Mouse (Mus musculus) heart, embryonic 14.5 days (tissue): Measurements from ENCODE around the gene Odf2l. TPM values are rescaled to one million over a fixed set of nuclear protein-coding genes. Genes with fewer than 3 reads are reported as not detected.

ENCODE experiments used
- ATAC-seq: fragments of 200-750 bp; cut with Nextera tagmentation; 2 replicates; pipeline ENCODE4 v1.8.0; 2017; ENCODE audit warnings: low read depth, moderate TSS enrichment; ENCODE audit not compliant: insufficient number of reproducible peaks, insufficient read depth, low FRiP score
- H3K27ac ChIP-seq, 2 experiments: fragments of 200-500 bp in 1 of 2; fragments of 300-500 bp in 1 of 2; sonication (generic) in 1 of 2; replicated peaks in 1 of 2; 2 replicates each; pipeline ENCODE4 v1.5.1; 2012 to 2014; ENCODE audit warnings: low read depth in 2 of 2, low read length in 2 of 2, control low read depth in 1 of 2, mild to moderate bottlenecking in 1 of 2, mixed read lengths in 1 of 2; ENCODE audit not compliant: control insufficient read depth in 1 of 2, insufficient read depth in 1 of 2
- H3K27me3 ChIP-seq: fragments of 300-500 bp; sonication (generic); 2 replicates; pipeline ENCODE4 v1.6.1; 2014; ENCODE audit warnings: mild to moderate bottlenecking, low read length, control low read depth; ENCODE audit not compliant: control insufficient read depth, insufficient read depth
- H3K36me3 ChIP-seq: fragments of 300-500 bp; sonication (generic); 2 replicates; pipeline ENCODE4 v1.6.1; 2014; ENCODE audit warnings: mild to moderate bottlenecking, control low read depth, low read length, mixed read lengths; ENCODE audit not compliant: control insufficient read depth, insufficient read depth
- H3K4me1 ChIP-seq, 2 experiments: fragments of 200-500 bp in 1 of 2; fragments of 300-500 bp in 1 of 2; sonication (generic) in 1 of 2; 2 replicates each; pipeline ENCODE4 v1.6.1; 2012 to 2014; ENCODE audit warnings: low read length in 2 of 2, control low read depth in 1 of 2, mixed read lengths in 1 of 2; ENCODE audit not compliant: control insufficient read depth in 2 of 2, insufficient read depth in 2 of 2
- H3K4me2 ChIP-seq: fragments of 300-500 bp; sonication (generic); 2 replicates; pipeline ENCODE4 v1.6.1; 2014; ENCODE audit warnings: mild to moderate bottlenecking, low read length
- H3K4me3 ChIP-seq, 2 experiments: fragments of 200-500 bp in 1 of 2; fragments of 300-500 bp in 1 of 2; sonication (generic) in 1 of 2; 2 replicates each; pipeline ENCODE4 v1.5.1; 2012 to 2014; ENCODE audit warnings: low read length in 2 of 2, mild to moderate bottlenecking in 2 of 2, control low read depth in 1 of 2, low read depth in 1 of 2, moderate library complexity in 1 of 2; ENCODE audit not compliant: control insufficient read depth in 1 of 2, insufficient read depth in 1 of 2
- H3K9ac ChIP-seq: fragments of 300-500 bp; sonication (generic); 2 replicates; pipeline ENCODE4 v1.6.1; 2014; ENCODE audit warnings: mild to moderate bottlenecking, low read length
- H3K9me3 ChIP-seq: fragments of 300-500 bp; sonication (generic); 2 replicates; pipeline ENCODE4 v1.6.1; 2016; ENCODE audit warnings: low read length, control low read depth; ENCODE audit not compliant: control insufficient read depth
- WGBS: fragments of 180-500 bp; shearing (Covaris S2); extraction: QIAGEN DNeasy Blood & Tissue Kit; methylation state at CpG from one replicate; pipeline ENCODE4 v1.1.7; 2014; 5-methylcytosine and 5-hydroxymethylcytosine counted together
- polyA plus RNA-seq: library from polyadenylated mRNA; unstranded; fragments of >200 nt; fragmentation: Nextera tagmentation; extraction: Ambion mirVana; gene quantifications from 2 replicates; pipeline ENCODE4 v1.2.1, GENCODE M21; 2014

The Odf2l gene
- polyA plus RNA-seq, 1 experiment from 2014 or later: 15.2 TPM

DNA sequence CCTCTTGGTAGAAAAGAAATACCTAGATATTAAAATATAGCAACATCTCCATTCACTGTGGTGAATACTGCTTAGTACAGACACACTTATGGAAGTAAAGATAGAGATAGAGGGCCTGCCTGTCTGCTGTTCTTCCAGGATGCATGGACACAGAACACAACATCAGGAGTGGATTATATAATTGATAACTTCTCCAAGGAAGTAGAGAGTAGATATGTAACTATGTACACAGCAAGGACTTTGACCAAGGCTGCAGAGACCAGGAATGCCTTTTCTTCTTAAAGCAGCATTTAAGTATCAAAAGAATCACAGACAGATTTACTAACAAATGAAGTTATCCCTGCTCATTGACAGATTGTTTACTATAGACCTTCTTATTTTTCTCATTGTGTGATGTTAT, 66.3 kb downstream of the Odf2l start:
- no peaks in the 10 kb centered on the region for H3K4me1 ChIP-seq
- no peak overlapping the region for H3K4me3 ChIP-seq
- ATAC-seq: no peak
- no peak overlapping the region for H3K9ac ChIP-seq
- no peak overlapping the region for H3K4me2 ChIP-seq
- no peaks in the 10 kb centered on the region for H3K36me3 ChIP-seq
- no peaks in the 10 kb centered on the region for H3K9me3 ChIP-seq
- no peaks in the 10 kb centered on the region for H3K27me3 ChIP-seq
- H3K27ac ChIP-seq: no peak overlapping the region

DNA sequence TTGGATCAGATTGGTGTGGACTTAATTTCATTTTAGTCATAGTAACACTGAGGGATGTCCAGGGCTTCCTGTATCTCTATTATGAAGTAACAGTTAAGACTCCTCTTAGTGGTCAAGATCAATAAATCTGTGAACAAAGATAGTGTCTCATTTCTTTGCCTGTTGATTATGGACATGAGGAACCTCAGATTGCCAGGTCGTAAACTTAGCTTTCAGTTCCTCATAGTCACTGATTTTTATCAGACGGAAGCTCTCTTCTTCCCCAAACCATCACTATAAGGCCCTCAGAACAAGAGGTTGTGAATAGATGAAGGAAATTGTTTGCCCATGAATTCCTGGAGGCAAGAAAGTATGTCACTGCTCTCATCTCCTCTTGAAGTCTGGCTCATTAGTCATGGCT, 73.6 kb downstream of the Odf2l start:
- 80% methylated on average over 2 of the region's 2 CpGs for WGBS
- no peaks in the 10 kb centered on the region for H3K27me3 ChIP-seq
- no peak overlapping the region for H3K4me2 ChIP-seq
- no peaks in the 10 kb centered on the region for H3K4me1 ChIP-seq
- no peak for ATAC-seq
- no peak overlapping the region for H3K27ac ChIP-seq
- no peaks in the 10 kb centered on the region for H3K36me3 ChIP-seq
- H3K4me3 ChIP-seq: no peak overlapping the region
- no peak overlapping the region for H3K9ac ChIP-seq
- no peaks in the 10 kb centered on the region for H3K9me3 ChIP-seq

DNA sequence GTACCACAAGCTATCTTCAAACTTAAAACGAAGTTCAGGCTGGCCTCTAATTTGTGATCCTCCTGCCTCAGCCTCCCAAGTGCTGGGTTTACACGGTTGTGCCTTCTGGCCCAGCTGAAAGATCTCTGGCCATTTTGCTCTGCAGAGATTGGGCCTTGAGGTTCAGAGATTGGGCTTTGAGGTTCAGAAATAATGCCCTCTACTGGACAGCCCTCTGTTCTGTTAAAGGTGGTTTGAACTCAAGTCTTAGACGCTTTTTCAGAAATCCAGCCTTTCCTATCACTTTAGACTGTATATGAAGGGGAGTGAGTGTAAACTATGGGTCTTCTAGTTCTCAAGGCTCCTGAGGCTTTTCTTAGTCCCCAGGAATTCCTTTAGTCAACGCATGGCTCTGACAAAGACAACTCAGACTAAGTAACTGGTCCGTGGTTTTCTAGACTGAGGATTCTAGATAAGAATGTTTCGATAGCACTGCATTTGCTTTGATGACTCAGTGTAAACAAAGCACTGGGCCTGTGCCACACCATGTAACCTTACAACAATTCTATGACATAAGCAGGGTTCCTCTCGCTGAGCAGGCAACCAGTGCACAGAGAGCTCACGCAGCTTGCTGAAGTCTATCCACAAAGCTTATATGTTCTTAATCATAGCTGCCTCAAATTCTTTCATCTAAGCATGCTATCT, 77.0 kb downstream of the Odf2l start:
- Histone ChIP-seq H3K4me1 (peaks cover 0 to 2% of the 10 kb centered on the region in 2 experiments; a peak in 1 of 4 replicates), H3K4me3 (no peak overlapping the region), H3K9me3 (no peaks in the 10 kb centered on the region), H3K36me3 (no peaks in the 10 kb centered on the region), H3K9ac (no peak overlapping the region), H3K4me2 (no peak overlapping the region), H3K27me3 (no peaks in the 10 kb centered on the region), H3K27ac (no peak overlapping the region)
- ATAC-seq: no peak
- WGBS: 52% methylated on average over 8 of the region's 8 CpGs

DNA sequence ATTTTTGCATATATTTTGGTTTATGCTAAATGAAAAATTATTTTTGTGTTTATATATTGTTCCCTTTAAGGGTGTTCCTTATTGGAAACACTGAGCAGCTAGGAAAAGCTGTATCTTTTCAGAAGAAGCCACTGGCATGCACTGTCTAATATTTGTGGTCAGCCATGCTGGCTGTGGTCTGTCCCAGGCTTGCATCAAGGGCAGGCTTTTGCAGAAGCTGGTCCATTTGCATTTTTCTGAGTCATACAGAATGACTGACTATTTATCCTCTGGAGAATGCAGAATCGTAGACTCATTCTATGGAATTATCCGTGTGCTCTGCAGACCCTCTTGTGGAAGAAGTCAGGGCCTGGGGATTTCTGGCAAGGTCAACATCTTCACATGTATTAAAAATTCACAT, 79.7 kb downstream of the Odf2l start:
- Histone ChIP-seq H3K27ac (no peak overlapping the region), H3K27me3 (no peaks in the 10 kb centered on the region), H3K9ac (no peak overlapping the region), H3K36me3 (no peaks in the 10 kb centered on the region), H3K4me2 (no peak overlapping the region), H3K4me3 (no peak overlapping the region), H3K9me3 (no peaks in the 10 kb centered on the region), H3K4me1 (peaks cover 0 to 5% of the 10 kb centered on the region in 2 experiments; a peak in 1 of 4 replicates)
- 84% methylated on average over 2 of the region's 2 CpGs for WGBS
- no peak for ATAC-seq

Other genes starting within 250 kb of the Odf2l start
- not detected in 2 replicates for gene Clca4b, start 186.1 kb upstream of the Odf2l start, polyA plus RNA-seq
- not detected in 2 replicates for gene Clca4a, start 143.5 kb upstream of the Odf2l start, polyA plus RNA-seq
- 0.08 TPM in 1 of 2 replicates, not detected in the other for gene Clca1, start 85.8 kb upstream of the Odf2l start, polyA plus RNA-seq
- gene Clca2, start 19.1 kb upstream of the Odf2l start, polyA plus RNA-seq: 0.04 and 0.26 TPM in 2 replicates
- 0.40 and 0.57 TPM in 2 replicates for gene Col24a1, start 173.9 kb downstream of the Odf2l start, polyA plus RNA-seq